Mouse (Mus musculus) thymus, postnatal 14 days (tissue): ENCODE results near the gene Eif2s3x.
A peak's percentile ranks its signal among the peaks of the same experiment; 100 is the strongest.

Source experiments
- DNase-seq: peaks from one replicate; pipeline ENCODE4 v3.0.0; 2021

Eif2s3x gene

DNA sequence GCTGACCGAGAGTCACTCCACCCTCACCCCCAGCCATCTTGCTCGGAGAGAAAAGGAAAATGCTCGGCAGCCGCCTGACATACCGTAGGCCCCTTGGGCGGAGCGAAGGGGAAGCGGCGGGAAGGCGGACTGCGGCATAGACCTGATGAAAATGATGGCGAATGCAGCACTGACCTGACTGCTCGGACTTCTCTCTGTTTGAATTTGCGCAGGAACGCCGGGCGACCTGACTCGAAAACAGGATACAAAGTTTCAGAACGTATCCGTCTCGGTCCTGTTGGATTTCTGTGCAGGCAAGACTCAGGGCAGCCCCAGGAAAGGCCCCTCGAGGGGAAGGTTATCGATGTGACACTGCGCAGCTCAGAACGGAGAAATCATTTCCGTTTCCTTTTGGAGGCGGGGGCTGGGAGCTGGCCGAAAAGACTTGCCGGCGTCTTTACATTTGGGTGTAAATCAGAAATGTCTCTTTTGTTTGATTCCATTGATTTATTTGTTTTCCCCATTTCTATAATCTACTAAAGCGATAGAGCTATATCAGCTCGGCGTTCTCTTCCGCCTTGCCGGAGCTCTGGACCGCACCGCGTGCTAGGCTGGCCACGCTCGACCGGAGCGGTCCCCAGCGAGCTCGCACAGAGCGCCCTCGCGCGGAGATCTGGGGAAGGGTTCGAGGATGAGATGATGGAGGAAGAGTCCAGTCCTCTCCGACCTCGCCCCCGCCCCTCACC, at the start of gene Eif2s3x:
Eif2s3x (minus strand) TSS at position 266 of the 725 bp plus-strand sequence.
- DNase-seq: peak; percentile 83

DNA sequence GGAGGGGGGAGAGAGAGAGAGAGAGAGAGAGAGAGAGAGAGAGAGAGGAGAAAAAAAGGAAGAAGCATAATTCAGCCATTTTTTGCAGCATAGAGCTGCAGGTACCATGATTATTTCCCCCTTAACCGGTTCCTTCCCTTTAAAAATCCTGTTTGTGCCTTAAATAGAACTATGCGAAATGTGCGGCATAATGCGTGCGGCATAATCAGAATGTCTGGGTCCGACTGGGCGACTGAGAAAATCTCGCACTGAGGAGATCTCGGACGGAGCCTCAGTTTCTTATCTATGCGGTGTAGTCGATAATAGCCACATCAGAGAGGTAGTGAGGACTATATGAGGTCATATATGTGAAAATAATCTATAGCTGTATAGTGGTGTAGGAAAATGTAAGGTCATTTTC, 22.9 kb upstream of the Eif2s3x start:
- DNase-seq: peak; percentile 4

DNA sequence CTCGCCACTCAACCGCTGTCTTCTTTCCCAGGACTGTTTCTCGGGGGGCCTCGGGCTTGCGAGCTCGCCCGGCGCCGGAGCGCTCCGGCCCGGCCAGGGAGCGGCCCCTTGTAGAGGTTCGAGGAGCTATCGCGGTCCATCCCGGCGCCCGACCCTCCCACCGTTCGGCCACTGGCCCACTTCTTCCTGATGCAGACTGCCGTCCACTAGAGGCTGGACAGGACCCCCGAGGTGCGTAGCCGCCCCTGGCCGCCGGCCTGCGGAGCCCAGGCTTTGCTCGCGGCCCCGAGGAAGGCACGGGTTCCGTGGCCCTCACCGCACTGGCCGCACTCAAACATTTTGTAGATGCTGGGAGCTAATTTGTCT, 22.5 kb upstream of the Eif2s3x start:
- DNase-seq: peak; percentile 30

DNA sequence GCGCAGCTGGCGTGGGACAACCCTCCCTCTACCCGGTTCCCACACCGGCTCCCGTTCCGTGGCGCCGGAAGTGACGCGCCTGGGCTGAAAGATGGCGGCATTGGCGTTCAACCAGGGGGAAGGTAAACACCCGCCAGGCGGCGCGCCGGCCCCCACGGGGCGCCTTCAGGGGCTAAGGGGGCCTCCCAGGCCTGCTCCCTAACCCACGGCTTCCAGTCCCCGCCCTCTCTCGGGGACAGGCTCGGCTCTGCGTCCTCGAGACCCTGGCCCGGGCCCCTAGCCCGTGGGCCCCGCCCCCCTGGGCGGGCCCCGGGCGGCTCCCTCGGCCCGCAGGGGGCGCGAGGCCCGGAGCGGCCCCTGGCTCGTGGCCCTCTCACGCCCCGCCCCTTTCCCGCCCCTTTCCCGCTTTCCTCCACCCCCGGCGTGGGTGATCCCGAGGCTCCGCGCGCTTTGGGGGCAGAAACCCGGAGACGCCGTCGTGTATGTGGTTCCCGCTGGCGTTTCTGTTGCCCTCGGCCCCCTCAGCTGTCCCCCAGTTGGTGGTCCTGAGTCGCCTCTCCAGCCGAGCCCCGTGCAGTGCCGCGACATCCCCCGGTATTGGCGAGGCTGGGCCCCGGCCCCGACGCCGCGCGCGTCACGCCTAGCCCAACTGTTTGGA, 22.0 kb upstream of the Eif2s3x start, which contains the start of gene Klhl15:
Klhl15 (plus strand) TSS at position 68 of the 658 bp plus-strand sequence.
- DNase-seq: peak; percentile 90

DNA sequence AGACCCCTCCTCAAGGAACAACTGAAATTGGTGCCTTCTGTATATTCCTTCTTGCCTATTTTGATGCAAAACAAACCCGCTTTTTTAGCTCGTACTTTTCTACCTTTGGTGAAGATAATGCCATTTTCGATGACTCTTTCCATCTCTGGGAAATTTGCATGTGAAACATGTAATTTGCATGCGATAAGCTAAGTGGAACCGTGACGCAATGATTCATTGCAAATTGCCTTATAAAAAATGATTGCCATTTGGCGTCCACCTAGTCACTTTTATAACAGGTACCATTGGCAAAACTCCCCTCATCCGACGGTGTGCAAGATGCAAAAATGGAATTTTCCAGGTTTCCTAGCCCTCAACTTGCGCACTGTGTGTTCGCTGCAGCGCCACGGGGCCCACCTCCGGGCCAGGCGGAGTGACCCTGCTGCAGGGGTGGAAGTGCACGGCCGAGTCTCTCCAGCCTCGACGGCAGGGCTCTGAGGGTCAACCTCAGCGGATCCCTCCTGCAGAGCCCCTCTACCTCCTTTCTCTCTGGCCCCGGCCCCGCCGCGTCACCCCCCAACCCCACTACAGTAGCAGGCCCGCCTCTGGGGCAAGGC, 21.4 kb upstream of the Eif2s3x start:
- DNase-seq: no peak

DNA sequence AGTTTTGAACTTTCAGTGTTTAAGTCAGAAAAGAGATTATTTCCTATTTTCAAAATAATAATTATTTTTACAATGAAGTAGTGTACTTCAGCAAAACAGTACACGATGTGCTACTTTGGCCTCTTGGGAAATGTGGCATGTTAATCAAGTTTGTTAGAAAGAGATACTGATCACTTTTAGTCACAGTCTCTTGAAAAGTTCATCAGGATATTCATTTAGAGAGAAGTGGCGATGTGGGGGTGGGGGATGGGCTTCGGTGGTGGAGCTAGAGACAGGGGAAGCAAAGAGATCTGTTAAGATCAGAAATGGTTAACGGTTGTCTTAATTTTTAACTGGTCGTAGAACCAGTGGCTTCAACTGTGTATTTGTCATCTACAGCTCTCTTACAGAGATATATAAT, 20.8 kb upstream of the Eif2s3x start:
- DNase-seq: peak; percentile 38

DNA sequence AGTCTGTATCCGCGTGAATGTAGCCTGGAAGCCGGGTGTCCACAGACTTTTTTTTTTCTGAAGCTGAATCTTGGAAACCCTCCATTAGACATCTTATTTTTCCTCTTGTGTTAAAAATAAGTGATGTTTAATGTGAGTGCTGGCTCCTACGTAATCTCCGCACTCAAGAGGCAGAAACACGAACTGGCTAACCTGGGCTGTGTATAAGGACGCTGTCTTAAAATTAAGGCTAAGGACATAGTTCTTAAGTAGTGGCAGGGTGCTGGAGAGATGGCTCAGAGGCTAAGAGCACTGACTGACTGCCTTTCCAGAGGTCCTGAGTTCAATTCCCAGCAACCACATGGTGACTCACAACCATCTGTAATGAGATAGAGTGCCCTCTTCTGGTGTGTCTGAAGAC, 722 bp upstream of the Eif2s3x start:
- DNase-seq: peak; percentile 2

DNA sequence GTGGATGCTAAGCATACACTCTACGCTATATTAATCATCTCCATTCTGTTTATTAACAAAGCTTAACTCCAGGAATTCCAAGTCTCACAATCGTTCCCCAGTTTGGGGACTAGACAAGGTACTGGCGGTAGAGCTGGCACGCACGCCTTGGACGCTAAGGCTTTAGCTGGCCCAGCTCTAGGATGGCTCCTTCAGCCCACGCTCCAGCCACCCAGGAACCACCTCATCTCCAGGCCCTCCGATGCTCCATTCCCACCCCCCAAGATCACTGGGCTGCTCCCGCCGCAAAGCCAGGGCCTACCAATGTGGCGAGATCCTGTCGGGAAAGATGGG, 432 bp downstream of the Eif2s3x start:
- DNase-seq: no peak

DNA sequence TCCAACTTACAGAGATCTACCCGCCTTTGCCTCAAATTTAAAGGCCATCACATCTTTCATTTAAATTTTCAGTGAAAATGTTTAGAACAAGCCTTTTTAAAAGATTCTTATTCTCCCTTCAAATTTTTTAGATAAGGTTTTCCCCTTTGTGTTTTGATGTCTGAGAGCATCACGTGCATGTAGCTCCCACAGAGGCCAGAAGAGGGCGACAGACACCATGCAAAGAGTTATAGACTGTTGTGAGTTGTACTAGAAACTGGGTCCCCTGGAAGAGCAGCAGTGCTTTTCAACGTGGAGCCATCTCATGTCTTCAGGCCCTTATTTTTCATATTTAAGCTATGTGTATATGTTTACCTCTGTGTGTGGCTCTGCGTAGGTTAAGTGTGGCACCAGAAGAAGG, 14.9 kb downstream of the Eif2s3x start:
- DNase-seq: peak; percentile 39

DNA sequence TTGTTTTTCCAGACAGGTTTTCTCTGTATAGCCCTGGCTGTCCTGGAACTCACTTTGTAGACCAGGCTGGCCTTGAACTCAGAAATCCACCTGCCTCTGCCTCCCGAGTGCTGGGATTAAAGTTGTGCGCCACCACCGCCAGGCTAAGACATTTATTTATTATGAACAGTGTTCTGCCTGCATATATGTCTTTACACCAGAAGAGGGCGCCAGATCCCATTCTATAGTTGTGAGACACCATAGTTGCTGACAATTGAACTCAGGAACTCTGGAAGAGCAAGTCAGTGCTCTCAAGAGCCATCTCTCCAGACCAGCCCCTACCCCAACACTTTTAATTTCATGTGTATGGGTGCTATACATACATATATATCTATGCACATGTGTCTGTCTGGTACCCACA, 18.8 kb downstream of the Eif2s3x start:
- peak; percentile 34 for DNase-seq

DNA sequence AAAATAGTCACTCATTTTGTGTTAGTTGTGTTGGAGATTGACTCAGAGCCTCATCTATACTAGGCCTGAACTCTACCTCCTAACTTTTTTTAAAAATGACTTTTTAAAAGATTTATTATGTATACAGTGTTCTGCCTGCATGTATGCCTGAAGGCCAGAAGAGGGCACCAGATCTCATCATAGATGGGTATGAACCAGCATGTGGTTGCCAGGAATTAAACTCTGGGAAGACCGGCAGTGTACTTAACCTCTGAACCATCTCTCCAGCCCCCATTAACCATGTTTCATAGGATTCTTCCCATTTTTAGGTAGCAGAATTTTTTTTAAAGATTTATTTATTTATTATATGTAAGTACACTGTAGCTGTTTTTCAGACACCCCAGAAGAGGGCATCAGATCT, 27.5 kb downstream of the Eif2s3x start:
- DNase-seq: peak; percentile 5

DNA sequence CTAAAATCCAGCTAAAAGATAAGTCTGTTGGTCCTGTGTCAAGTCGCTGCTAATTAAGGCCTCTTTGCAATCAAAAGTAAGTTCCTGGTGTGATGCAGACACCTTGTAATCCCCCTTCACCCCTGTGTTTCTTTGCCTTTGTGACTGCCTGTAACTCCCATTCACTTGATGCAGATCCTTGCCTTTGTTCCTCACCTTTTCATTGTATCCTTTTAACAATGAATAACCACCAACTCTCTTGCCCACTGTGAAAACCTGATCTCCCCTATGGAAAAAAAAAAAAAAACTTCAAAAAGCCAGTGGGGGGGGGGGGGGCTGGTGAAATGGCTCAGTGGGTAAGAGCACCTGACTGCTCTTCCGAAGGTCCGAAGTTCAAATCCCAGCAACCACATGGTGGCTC, 28.8 kb downstream of the Eif2s3x start:
- DNase-seq: no peak

DNA sequence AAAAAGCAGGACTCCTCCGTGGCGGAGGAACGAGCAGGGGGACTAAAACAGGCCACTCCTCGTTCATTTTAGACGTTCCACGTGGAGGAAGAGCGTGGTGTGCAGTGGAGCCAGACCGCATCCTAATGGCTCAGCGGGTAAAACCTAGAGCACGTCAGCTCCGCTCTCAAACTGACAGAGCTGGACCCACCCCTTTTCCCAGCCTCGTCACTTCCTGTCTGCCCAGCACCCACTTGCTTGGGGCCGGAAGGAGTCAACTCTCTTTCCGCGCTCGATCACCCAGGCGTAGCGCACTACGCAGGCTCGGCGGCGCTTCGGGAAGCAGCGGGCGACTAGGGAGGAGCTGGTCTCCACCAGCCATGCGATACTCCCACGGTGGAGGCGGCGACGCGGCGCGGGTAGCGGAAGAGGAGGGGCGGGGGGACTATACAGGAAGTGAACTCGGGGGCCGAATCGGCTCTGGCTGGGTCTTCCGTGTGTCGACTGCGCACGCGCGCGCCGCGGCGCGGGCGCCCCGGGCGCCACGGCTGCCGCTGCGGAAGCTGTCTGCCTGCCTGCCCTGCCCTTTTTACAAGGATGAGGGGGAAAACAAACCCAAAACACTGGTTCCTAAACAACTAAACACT, 34.8 kb downstream of the Eif2s3x start:
- peak; percentile 87 for DNase-seq

DNA sequence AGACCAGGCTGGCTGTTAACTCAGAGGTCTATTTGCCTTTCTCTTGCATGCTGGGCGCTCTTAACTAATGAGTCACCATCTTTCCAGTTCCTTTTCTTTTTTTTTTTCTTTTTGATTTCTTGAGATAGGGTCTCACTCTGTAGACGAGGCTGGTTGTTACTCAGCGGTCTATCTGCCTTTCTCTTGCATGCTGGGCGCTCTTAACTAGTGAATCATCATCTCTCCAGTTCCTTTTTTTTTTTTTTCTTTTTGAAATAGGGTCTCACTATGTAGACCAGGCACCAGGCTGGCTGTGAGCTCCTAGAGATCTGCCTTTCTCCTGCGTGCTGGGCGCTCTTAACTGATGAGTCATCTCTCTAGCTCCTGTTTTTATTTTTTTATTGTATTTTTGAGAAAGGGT, 43.3 kb downstream of the Eif2s3x start:
- DNase-seq: no peak

DNA sequence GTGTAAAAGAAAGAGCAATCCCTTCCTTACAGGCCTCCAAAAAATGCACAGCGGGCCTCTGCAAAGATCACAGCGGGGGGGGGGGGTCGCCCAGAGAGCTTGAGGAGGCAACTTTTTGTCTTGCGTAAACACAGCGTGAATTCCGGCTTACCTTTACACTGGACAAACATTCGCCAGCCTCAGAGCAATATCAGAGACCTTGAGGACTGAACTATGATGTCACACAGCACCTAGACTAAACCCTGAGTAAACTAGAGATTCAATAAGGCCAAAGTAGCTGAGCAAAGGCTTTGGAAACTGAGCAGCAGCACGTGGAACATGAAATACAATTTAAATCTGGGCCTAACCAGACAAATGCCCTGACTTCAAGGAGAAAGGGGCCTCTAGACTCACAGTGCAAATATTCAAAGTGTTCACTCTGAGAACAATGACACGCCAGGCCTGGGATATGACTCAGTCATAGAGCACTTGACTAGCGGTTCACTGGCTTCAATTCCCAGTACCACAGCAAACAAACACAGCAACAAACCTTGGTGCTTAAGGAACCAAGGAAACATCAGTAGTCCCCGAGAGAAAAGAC, 60.3 kb downstream of the Eif2s3x start:
- DNase-seq: no peak

DNA sequence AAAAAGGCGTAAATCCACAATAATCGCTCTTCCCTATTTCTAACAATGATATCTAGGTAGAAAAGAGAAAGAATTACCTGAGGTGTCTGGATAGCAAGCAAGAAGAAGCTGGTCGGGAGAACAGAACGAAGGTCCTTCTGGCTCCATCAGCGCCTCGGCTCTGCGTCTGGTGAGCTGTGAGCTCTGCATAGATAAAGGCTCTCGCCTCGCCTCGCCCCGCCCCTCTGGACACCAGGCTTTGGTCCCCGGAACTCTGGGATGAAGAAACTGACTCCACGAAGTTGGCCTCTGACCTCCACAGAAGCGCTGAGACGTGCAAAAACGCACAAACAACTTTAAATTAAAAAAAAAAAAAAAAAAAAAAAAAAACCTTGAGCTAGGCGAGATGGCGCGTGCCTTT, 62.2 kb downstream of the Eif2s3x start:
- DNase-seq: no peak

DNA sequence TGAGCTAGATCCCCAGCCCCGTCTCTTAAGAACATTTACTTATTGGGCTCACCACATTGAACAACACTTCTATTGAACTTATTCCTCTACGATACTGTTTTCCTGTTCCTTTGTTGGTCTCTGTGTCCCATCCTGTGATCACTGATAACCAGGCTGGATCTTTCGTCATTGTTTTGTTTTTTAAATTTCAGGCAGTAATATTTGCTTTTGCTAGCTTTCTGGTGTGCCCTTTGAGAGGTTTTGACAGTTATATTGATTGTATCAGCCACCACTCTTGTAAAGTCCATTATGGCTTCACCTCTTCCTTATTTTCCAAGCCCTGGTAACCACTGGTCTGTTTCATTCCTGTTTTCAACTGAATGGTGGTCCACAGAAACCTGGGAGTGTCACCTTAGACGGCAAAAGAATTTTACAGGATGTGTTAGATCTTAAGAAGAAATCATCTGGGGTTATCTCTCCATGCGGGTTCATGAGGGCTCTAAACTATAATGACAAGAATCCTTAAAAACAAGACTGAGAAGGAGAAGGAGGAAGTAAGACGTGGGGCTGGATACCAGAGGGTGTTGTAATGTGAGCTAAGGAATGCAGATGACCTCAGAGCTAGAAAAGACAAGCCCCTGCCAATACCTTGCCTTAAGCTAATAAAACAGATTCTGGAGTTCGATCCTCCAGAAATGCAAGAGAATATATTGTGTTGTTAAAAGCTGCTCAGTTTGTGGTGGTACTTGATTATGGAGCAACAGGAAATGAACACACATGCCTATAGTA, 70.5 kb downstream of the Eif2s3x start:
- DNase-seq: no peak

DNA sequence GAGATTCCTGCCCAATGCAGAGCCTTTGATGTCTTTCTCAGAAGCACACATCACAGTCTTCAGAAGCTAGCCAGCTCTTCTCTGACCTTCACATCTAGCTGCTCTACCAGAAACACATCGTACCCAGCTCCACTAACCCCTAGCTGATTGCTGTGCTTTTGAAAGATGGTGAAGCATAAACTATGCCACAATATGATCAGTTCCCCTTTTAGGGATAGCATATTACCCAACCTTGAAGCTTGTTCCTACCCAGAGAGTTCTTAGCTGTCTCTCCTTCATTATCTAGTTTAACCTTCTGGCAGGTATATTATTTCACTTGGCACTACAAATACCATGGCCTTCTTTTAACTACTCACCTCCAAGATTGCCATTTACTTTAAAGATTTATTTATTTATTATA, 72.6 kb downstream of the Eif2s3x start:
- no peak for DNase-seq
